Mouse (Mus musculus) spleen, postnatal 36 days (tissue): ENCODE measurements at regions not wholly inside any gene's neighbourhood (a gene's known extent, or its start where the extent isn't known, plus 50 kb on each side); places are given as distances from the start of the nearest gene placed in this dataset.

ENCODE experiments used
- DNase-seq, 2 experiments: peaks; one replicate each; pipeline ENCODE4 v3.0.0; 2022; ENCODE audit warnings: low spot score in 2 of 2, mixed read lengths in 1 of 2

GRCm38 (mm10) chr9:60998086-60998785, 203.9 kb downstream of the Uaca start:
- DNase-seq = peak; percentile 73 to 74

GRCm38 (mm10) chr9:60999001-60999529, 204.7 kb downstream of the Uaca start:
- peak; percentile 87 to 89 for DNase-seq

- DNase-seq = no peak
Observed at GRCm38 (mm10) chr9:61000232-61000631, 205.9 kb downstream of the Uaca start.

GRCm38 (mm10) chr9:61002572-61002971, 208.2 kb downstream of the Uaca start:
- no peak for DNase-seq

- DNase-seq = no peak
Observed at GRCm38 (mm10) chr9:61008446-61008845, 214.1 kb downstream of the Uaca start.

- DNase-seq = no peak
Observed at GRCm38 (mm10) chr9:61011066-61011465, 216.7 kb downstream of the Uaca start.

GRCm38 (mm10) chr9:61012771-61013540, 218.6 kb downstream of the Uaca start:
- DNase-seq = peak; percentile 75 to 78

GRCm38 (mm10) chr9:61014151-61014550, 219.8 kb downstream of the Uaca start:
- no peak for DNase-seq

- no peak for DNase-seq
Observed at GRCm38 (mm10) chr9:61015374-61015890, 221.1 kb downstream of the Uaca start.

- no peak for DNase-seq
Observed at GRCm38 (mm10) chr9:61016673-61017072, 222.3 kb downstream of the Uaca start.

GRCm38 (mm10) chr9:61019938-61020337, 225.6 kb downstream of the Uaca start:
- DNase-seq = no peak

GRCm38 (mm10) chr9:61021810-61022209, 227.5 kb downstream of the Uaca start:
- peak; percentile 54 to 62 for DNase-seq

- DNase-seq = peak; percentile 82 to 84
Observed at GRCm38 (mm10) chr9:61022371-61023026, 228.2 kb downstream of the Uaca start.

- peak; percentile 58 to 60 for DNase-seq
Observed at GRCm38 (mm10) chr9:61025341-61025740, 231.0 kb downstream of the Uaca start.

GRCm38 (mm10) chr9:61028775-61029401, 234.5 kb downstream of the Uaca start:
- no peak for DNase-seq

GRCm38 (mm10) chr9:61031699-61032447, 237.5 kb downstream of the Uaca start:
- no peak for DNase-seq

GRCm38 (mm10) chr9:61032448-61033433, 238.4 kb downstream of the Uaca start:
- no peak for DNase-seq

GRCm38 (mm10) chr9:61033593-61033992, 239.3 kb downstream of the Uaca start:
- DNase-seq = no peak

GRCm38 (mm10) chr9:61042063-61042462, 247.7 kb downstream of the Uaca start:
- DNase-seq = no peak

- no peak for DNase-seq
Observed at GRCm38 (mm10) chr9:61044983-61045382, 250.6 kb downstream of the Uaca start.
